8 mouse cellular contexts compared by ENCODE assay signal in the genomic region with DNA sequence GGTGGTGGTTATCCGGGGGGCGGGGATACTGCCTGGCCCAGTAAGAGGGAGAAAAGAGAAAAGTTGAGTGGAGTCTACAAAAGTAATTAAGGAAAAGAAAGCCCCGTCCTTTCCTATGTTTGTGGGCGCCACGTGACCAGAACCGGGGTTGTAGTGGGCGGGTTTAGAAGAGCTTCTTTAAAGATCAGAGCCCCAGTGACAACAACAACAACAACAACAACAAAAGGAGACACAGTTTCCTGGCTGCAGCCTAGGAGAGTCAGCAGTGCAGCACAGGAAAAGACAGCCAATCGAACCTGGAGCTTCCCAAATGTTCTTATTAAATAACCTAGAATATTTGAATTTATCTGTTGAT. TPM values are rescaled to one million over a fixed set of nuclear protein-coding genes. Genes with fewer than 3 reads are reported as not detected.
DNase-seq lines count a peak whose midpoint lies in the region; ATAC-seq and TF ChIP-seq lines count a peak whose summit lies in the region.

No protein-coding gene starts in this region.

- peaks cover 5% of the 10 kb centered on the region; the same call in 1 of the 2 replicates for H3K27me3 ChIP-seq in E14TG2a.4 (ENCODE audit: insufficient read depth, low read length)
- H3K27me3 ChIP-seq in forebrain, embryonic 15.5 days, result no peaks in the 10 kb centered on the region
- H3K27me3 ChIP-seq in liver, embryonic 11.5 days (replicated peaks; ENCODE audit: control insufficient read depth, insufficient read depth, low read length), result no peaks in the 10 kb centered on the region

- no peaks in the 10 kb centered on the region; the same call in 1 of the 2 replicates for H3K4me1 ChIP-seq in E14TG2a.4 (replicated peaks; ENCODE audit: low read depth, low read length)
- no peaks in the 10 kb centered on the region for H3K4me1 ChIP-seq in forebrain, embryonic 15.5 days
- no peaks in the 10 kb centered on the region for H3K4me1 ChIP-seq in liver, embryonic 11.5 days (replicated peaks; ENCODE audit: control insufficient read depth, insufficient read depth, low read length)
- H3K4me1 ChIP-seq in olfactory bulb, adult 2 months (ENCODE audit: control insufficient read depth, insufficient read depth, low read length), result no peaks in the 10 kb centered on the region

- DNase-seq in frontal cortex, postnatal 25 days (ENCODE audit: low spot score in 2 of 2), result no peak
- DNase-seq in liver, embryonic 11.5 days (ENCODE audit: low spot score), result no peak
- DNase-seq in frontal cortex, postnatal 36 days (ENCODE audit: low spot score in 2 of 2), result no peak
- DNase-seq in layer of hippocampus, postnatal 25 days (ENCODE audit: extremely low spot score in 1 of 2, low spot score in 1 of 2), result no peak

- 0 out of 2 replicates have a peak overlapping the region, but pooled peaks have one; percentile 1 for H3K27ac ChIP-seq in forebrain, embryonic 15.5 days (replicated peaks)
- no peak overlapping the region for H3K27ac ChIP-seq in liver, embryonic 11.5 days (ENCODE audit: low read depth, low read length)
- no peak overlapping the region for H3K27ac ChIP-seq in olfactory bulb, adult 2 months (ENCODE audit: insufficient read depth, low read depth, low read length)

- peak overlapping the region; percentile 45 for H3K9ac ChIP-seq in forebrain, embryonic 15.5 days (replicated peaks)
- H3K9ac ChIP-seq in liver, embryonic 11.5 days (ENCODE audit: low read depth, low read length), result peak overlapping the region; percentile 53

- H3K4me3 ChIP-seq in E14TG2a.4 (replicated peaks; ENCODE audit: low read length), result peak overlapping the region; percentile 72
- peak overlapping the region; percentile 50 for H3K4me3 ChIP-seq in forebrain, embryonic 15.5 days
- H3K4me3 ChIP-seq in liver, embryonic 11.5 days (ENCODE audit: low read depth, low read length), result peak overlapping the region; percentile 47
- H3K4me3 ChIP-seq in olfactory bulb, adult 2 months (ENCODE audit: insufficient read depth, low read depth, low read length), result peak overlapping the region; percentile 62

- peak overlapping the region; percentile 71 for H3K4me2 ChIP-seq in forebrain, embryonic 15.5 days (replicated peaks)
- peak overlapping the region; percentile 70 for H3K4me2 ChIP-seq in liver, embryonic 11.5 days

- TF ChIP-seq CTCF in E14TG2a.4 (conservative IDR thresholded peaks at IDR 0.05; ENCODE audit: low read length), result no peak
- no peak for TF ChIP-seq CTCF in olfactory bulb, adult 2 months (IDR thresholded peaks at IDR 0.05; ENCODE audit: insufficient read depth, low read depth, low read length)

- H3K36me3 ChIP-seq in E14TG2a.4 (ENCODE audit: insufficient read depth, low read length), result no peaks in the 10 kb centered on the region
- no peaks in the 10 kb centered on the region for H3K36me3 ChIP-seq in forebrain, embryonic 15.5 days
- no peaks in the 10 kb centered on the region for H3K36me3 ChIP-seq in liver, embryonic 11.5 days (ENCODE audit: control insufficient read depth, insufficient read depth, low read length)

- WGBS in forebrain, embryonic 15.5 days, result 18% methylated on average over 8 of the region's 8 CpGs
- WGBS in liver, embryonic 11.5 days, result 10% methylated on average over 8 of the region's 8 CpGs
- WGBS in olfactory bulb, adult 2 months, result 9% methylated on average over 8 of the region's 8 CpGs

- ATAC-seq in frontal cortex, adult (ENCODE audit: low TSS enrichment), result peak; percentile 23; the same call in 1 of the 2 replicates
- ATAC-seq in forebrain, embryonic 15.5 days (replicated peaks), result peak; percentile 58; the same call in 1 of the 2 replicates
- peak; percentile 51 for ATAC-seq in liver, embryonic 11.5 days (replicated peaks; ENCODE audit: low FRiP score)

- no peaks in the 10 kb centered on the region for H3K9me3 ChIP-seq in E14TG2a.4 (ENCODE audit: low read length)
- no peaks in the 10 kb centered on the region for H3K9me3 ChIP-seq in forebrain, embryonic 15.5 days
- H3K9me3 ChIP-seq in liver, embryonic 11.5 days (ENCODE audit: control insufficient read depth, low read length), result no peaks in the 10 kb centered on the region

- TF ChIP-seq POLR2A in olfactory bulb, adult 2 months (IDR thresholded peaks at IDR 0.05; ENCODE audit: insufficient read depth, low read depth, low read length), result no peak

RNA-seq across cellular contexts. Expression of a gene that starts 0.5 kb away (rescaled TPM):
- polyA plus RNA-seq in forebrain, embryonic 15.5 days (2015; fragmentation: Nextera tagmentation; extraction: Ambion mirVana), result 4.2 and 5.1 TPM in 2 replicates
- polyA plus RNA-seq in liver, embryonic 11.5 days (2014; fragmentation: Nextera tagmentation; extraction: Ambion mirVana), result 1.7 and 2.1 TPM in 2 replicates
- polyA plus RNA-seq in olfactory bulb, adult 2 months (2012; ENCODE audit: insufficient read depth, insufficient read length, low replicate concordance, missing spikeins), result not detected in 2 replicates
- total RNA-seq in layer of hippocampus, postnatal 25 days (2021), result 1 to 10 TPM; 1.4 to 1.6 TPM

RNA-seq across cellular contexts. Expression of a gene that starts 39.0 kb away (rescaled TPM):
- polyA plus RNA-seq in forebrain, embryonic 15.5 days (2015; fragmentation: Nextera tagmentation; extraction: Ambion mirVana), result 4.3 and 5.2 TPM in 2 replicates
- 3.9 and 4.9 TPM in 2 replicates for polyA plus RNA-seq in liver, embryonic 11.5 days (2014; fragmentation: Nextera tagmentation; extraction: Ambion mirVana)
- not detected in 2 replicates for polyA plus RNA-seq in olfactory bulb, adult 2 months (2012; ENCODE audit: insufficient read depth, insufficient read length, low replicate concordance, missing spikeins)
- total RNA-seq in layer of hippocampus, postnatal 25 days (2021), result under 1 TPM; 0.62 to 0.77 TPM
